Mouse (Mus musculus) monocyte, adult 5-6 weeks (primary cell): ENCODE results near the gene Zswim1. TPM values are rescaled to one million over a fixed set of nuclear protein-coding genes. Genes with fewer than 3 reads are reported as not detected.
"Not testable (repeated sequence)": the region's sequence is repeated elsewhere in the genome, so short reads cannot be mapped to it uniquely, and the experiment has no call there.

Experiments
- ATAC-seq: fragments of 153-309, 156-312 bp; replicated peaks from 2 replicates; pipeline ENCODE4 v1.8.0; 2017; ENCODE audit warnings: mild to moderate bottlenecking; ENCODE audit not compliant: low TSS enrichment, insufficient number of reproducible peaks, severe bottlenecking, poor library complexity, low FRiP score
- total RNA-seq: library from RNA; stranded (forward); fragments of 200-1000, 200-491, 200-594 nt; gene quantifications from 3 replicates; pipeline ENCODE4 v1.2.3, GENCODE M21; 2017

Gene Zswim1
- total RNA-seq, 1 experiment from 2014 or later, result 0.67 TPM

DNA sequence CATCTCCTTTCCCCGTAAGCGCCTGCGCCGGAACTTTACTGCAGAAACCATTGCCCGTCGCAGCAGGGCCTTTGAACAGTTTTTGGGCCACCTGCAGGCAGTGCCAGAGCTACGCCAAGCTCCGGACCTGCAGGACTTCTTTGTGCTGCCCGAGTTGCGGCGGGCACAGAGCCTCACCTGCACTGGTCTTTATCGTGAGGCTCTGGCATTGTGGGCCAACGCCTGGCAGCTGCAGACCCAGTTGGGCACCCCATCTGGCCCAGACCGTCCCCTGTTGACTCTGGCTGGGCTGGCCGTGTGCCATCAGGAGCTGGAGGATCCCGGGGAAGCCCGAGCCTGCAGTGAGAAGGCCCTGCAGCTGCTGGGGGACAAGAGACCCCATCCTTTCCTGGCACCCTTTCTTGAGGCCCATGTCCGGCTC lies 30.6 kb upstream of the Zswim1 start:
- no peak for ATAC-seq

DNA sequence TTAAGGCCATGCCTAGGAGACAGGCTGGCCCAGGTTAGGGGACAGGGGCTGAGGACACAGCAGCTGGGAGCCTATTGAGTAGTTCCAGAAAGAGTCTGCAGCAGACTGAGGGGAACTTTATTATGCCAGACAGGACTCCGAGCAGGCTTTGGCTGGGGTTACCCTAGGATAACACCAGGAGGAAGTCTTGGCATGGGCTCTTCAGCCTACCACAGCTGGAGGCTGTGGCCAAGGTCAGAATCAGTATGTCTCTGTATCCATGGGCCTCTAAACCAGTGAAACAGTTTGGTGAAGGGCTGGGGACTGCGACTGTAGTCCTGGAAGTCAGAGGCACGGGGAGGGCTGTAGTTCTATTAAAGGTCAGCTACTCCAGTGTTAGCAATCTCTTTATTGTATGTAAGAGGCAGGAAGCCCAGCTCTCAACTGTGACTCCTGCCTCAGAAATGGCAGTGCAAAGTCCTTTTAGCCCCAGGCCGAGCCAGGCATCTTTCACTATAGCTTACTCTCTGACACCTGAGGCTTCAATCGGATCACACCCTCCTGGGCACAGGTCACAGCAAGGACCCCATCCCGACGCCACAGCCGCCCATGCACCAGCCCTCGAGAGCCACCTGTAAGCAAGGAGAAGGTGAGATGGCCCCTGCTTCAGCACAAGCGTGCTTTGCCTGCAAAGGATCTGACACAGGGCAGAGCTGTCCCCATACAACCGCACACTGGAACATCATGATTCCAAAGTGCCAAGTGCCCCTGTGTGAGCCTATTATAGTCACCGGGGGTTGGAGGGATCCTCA lies 29.9 kb upstream of the Zswim1 start:
- no peak for ATAC-seq

DNA sequence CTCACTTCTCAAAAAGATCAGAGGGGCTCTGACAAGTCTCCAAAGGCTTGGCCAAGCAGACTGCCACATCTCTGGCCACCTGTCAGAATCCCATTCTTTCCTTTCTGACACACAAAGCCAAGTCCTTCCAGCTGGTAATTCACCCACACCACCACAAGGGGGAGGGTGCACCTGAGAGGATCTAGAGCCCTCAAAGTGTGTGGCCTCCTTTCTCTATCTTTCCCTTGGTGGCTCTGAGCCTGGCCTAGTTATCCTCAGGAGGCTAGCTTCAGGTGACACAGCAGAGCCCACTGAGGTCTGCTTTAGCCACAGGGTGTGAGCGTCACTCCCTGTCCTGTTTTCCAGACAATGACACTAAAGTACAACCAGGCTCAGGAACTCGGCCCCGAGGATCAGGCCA lies 29.2 kb upstream of the Zswim1 start:
- ATAC-seq, result no peak

DNA sequence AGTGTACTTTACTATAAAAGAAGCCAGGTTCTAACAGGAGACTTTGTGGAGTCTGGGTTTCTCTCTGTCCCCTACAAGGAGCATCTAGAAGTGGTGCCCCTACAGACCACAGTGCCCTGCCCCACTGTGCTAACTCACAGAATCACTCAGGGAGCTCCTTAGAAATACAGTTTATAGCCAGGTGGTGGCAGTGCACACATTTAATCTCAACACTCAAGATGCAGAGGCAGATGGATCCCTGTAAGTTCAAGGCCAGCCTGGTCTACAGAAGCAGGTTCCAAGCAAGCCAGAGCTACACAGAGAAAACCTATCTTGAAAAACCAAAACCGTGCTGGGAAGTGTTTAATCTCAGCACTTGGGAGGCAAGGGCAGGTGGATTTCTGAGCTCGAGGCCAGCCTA lies 28.7 kb upstream of the Zswim1 start:
- no peak for ATAC-seq

DNA sequence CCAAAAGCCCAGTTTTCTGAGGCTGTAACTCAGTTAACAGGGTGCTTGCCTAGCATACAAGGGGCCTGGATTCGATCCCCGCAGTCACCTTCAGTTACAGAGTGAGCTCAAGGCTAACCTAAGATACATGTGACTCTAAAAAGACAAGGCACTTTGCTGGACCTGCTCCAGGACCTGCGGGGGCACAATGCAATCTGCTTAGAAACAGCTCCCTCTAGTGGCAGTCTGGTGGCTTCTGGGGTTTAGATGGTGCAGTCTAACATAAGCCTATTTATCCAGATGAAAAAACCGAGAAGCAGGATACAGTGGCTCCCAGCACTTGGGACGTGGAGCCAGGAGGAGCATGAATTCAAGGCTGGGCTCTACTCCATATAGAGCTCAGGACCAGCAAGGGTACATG lies 28.2 kb upstream of the Zswim1 start:
- ATAC-seq, result peak; percentile 58

DNA sequence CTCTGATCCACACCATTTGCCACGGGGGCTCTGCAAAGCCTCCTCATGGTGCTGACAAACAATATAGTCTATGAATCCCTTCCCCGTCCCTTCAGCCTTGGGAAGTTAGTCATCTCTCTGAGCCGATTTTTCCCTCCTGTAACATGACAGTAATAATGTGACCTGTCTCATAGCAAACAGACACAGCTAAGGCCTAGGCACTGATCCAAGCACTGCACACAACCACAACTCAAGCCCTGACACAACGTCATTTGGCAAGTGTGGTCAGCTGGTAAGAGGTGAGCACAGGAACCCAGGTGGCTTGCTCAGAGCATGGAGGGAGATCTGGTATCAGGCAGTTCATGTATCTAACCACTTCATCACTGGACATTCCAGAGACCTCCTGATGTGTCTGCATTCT lies 26.6 kb upstream of the Zswim1 start:
- ATAC-seq, result no peak

DNA sequence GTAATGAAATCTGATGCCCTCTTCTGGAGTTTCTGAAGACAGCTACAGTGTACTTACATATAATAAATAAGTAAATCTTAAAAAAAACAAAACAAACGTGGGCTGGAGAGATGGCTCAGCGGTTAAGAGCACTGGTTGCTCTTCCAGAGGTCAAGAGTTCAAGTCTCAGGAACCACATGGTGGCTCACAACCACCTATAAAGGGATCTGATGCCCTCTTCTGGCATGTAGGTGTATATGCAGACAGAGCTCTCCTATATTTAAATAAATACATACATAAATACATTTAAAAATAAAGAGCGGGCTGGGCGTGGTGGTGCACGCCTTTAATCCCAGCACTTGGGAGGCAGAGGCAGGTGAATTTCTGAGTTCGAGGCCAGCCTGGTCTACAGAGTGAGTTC lies 23.9 kb upstream of the Zswim1 start:
- ATAC-seq, result not testable (repeated sequence)

DNA sequence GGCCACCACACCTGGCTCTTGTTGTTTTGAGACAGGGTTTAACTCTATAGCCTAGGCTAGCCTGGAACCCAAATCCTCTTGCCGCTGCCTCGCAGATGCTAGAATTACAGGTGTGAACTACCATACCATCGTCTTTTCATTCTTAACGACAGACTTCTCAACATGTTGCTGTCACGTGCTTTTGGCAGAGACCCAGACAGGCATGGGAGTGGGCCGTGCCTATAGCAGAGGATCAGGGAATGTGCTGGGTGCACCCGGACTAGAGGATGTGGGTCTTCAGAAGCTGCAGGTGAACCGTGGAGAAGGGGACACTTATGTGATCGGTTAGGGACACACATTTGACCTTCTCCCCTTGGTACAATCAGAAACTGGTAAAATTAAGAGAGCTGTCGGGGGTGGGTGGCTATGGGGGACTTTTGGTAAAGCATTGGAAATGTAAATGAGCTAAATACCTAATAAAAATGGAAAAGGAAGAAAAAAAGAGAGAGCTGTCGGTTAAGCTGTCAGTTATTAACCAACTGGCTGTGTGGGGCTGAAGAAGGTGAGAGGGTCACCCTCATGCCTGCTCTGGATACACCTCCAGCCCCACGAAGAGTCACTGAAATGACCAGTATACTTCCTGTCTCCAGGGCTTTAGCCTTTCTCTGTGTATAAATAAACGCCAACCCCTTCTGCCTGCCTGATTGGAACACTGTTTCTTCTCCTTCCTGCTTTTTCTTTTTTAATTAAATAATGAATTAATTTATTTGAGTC lies 22.1 kb upstream of the Zswim1 start:
- no peak for ATAC-seq

DNA sequence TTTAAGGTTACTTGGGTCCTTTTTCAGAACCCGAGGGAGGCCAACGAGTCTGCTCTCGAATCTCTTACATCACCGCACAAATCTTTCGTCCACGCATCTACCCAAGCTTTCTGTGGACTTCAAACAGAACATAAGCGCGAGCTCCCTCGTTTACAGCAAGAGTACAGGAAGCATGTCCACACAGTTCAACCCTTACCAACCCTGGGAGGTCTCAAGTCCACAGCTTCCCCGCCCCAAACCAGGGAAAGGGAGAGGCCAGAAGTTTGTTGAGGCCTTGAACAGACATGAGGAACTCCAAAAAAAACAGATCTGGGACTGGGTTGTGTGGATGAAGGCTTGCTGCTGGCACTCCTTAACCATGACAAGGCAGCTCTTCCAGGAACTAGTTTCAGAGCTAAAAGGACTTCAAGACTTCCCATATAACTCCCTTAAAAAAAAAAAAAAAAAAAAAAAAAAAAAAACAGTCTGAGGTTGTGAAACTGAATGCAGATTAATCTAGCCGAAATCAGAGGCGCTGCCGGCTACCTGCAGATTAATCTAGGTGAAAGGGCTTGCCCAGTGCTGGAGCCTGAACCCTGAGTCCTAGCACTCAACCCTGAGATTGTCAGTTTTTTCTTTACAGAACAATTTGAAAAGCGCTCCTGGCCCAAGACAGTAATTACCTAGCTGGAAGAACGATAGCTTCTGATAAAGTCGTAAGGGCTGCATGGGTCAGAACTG lies 19.1 kb upstream of the Zswim1 start:
- no peak for ATAC-seq

DNA sequence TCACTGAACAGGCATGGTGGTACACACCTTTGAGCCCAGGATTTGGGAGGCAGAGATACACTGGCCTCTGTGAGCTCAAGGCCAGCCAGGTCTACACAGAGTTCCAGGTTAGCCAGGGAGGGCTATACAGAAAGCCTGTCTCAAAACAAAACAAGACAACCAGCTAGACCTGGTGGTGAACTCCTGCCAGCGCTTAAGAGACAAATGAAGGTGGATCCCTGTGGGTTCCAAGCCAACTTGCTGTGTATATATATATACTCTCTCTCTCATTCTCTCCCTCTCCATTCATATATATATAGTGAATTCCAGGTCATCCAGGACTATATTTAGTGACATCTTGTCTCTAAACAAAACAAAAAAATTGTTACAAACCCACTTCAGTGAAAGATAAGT lies 18.6 kb upstream of the Zswim1 start:
- ATAC-seq, result no peak

DNA sequence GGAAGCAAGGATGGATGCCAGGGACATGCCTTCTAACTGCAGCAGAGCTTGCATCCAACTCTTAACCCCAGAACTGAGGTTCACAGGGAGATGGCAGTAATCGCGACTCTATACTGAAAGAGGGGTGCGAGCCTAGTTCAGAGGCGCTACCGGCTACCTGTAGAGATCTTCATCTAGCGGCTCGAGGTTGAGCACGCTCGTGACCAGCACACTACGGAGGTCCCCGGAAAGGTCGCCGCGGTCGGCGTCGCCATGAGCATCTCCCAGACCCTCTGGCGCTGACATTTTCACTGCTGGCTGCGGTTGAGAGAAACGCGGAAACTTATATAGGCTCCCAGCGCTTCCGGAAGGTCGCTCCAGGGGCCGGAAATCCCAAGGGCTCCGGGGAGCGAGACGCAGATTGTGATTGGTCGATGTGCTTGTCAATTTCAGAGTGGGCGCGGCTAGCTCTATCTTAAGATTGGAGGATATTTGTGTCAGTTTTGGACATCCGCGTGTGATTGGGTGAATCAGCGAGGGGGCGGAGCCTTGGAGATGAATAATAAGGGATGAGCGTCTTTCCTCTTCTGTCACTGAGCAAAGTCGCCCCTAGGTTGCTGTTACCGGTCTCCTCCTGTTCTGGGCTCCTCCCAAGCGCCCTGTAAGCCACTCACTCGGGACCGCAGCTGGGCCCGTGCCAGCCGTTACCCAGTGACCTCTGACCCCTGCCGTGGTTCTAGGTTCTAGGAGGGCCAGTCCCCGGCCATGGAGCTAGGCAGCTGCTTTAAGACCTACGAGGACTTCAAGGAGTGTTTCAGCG lies 17.8 kb upstream of the Zswim1 start, which contains the start of the genes Acot8 and Zswim3:
Gene Acot8 (minus strand): TSS at position 350 of the 799 bp plus-strand sequence.
Gene Zswim3 (plus strand): TSS at position 566 of the 799 bp plus-strand sequence.
- ATAC-seq, result peak; percentile 96

DNA sequence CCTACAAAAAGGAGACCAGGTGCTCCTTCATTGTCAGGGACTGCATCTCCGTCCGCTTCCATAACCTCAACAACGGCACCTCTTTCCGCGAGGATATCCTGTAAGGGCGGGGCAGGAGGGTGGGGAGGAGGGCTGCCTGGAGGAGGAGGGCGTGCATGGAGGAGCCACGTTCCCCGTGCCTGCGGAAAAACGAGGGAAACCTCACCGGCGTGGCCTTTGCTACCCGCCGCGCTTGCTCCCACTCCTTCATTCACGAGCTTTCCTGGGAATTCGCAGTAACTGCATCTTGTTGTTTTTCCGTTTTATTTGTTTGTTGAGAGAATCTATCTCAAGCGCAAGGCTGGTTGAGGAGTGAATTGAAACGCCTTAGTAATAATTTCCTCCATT lies 17.2 kb upstream of the Zswim1 start:
- 0 out of 2 replicates have a peak, but pooled peaks have one; percentile 2 for ATAC-seq

DNA sequence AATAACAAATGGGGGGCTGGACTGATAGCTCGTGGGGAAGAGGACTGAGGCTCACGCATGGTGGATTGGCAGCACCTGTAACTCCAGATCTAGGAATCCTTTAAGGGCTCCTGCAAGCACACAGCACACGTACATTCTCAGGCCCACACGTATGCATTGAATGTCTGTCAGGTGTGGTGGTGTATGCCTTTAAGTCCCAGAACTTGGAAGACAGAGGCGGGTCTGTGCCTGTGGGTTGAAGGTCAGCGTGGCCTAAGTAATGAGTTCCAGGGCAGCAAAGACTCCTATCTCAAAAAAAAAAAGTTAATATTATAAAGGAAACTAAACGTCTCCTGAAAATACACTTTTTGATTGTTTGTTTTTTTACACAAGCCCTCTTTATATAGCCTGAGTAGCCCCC lies 15.9 kb upstream of the Zswim1 start:
- ATAC-seq, result no peak

DNA sequence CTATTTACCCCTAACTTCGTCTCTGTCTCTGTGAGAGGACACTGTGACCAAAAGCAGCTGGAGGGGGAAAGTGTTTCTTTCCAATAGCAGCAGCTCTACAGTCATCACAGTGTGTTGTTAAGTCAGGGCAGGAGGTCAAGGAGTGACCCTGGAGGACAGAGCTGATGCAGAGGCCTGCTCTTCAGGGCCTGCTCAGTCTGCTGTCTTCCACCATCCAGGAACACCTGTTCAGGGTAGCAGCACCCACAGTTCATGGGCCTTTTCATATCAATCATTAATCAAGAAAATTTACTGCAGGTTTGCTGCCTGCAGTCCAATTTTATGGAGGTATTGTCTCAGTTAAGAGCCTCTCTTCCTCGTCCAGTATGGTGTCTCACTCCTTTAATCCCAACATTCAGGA lies 8.9 kb upstream of the Zswim1 start:
- no peak for ATAC-seq

DNA sequence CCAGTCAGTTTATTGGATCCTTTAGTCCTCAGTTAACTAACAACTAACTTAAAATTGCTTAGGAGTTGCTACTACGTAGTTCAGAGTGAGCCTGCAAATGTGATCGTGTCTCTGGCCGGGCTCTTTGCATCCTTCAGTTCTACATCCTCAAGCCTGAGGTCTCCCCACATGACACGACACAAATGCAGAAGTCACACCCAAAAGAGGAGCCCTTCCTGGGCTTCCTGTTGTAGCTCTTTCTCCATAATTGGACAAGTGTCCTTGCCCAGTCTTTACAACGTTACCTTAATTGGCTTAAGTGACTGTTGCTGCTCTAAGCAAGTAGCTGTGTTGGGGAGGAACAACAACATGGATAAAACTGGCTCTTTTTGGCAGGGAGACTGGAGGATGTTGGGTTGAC lies 7.1 kb upstream of the Zswim1 start:
- peak; percentile 81 for ATAC-seq

DNA sequence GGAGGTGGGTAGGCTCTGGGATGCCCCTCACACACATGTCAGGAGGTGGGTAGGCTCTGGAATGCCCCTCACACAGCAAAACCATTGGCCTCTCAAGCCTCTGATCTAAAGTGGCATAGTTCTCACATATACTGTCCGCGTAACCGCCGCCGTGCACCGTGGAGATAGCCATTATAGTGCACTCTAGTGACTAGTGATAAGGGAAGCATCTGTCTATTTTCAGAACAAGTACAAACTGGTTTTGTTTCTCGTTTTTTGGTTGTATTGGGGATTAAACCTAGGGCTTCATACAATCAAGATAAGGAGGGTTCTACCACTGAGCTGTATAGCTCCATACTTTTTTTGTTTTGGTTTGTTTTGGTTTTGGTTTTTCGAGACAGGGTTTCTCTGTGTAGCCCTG lies 6.7 kb upstream of the Zswim1 start:
- no peak for ATAC-seq

DNA sequence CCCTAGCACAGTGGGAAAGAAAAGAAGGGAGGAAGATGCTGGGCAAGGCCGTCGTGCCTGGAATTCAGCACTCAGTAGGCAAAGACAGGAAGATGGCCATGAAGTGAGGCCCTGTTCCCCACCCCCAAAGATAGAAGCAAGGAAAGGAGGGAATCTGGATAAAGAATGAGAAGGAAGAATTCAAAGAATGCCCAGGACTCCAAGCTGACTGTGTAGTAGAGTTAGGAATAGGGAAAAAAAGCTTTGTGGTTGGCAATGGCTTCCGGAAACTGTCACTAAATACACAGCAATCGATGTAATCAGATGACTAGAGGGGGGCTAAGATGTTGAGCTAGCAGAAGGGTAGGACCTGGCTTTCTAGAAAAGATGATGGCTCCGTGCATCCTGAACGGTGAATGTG lies 5.3 kb upstream of the Zswim1 start:
- no peak for ATAC-seq

DNA sequence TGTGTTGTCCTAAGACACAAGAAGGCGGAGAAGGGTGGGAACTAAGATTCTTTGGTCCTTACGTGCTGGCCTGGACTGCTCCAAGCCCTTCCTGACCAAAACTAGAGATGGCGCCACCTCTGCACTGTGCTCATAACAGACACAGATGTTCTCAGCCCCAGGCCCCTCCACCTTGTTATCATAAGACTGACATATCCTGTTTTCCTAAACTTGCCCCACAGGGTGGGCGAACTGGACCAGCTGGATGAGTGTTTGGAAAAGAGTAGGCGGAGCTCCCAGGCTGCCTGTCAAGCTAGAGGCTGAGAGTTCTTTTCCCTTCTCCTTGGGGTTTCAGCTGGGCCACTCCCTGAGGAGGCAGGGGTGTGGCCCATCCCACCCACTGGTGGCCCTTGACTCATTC lies 4.8 kb upstream of the Zswim1 start:
- no peak for ATAC-seq

DNA sequence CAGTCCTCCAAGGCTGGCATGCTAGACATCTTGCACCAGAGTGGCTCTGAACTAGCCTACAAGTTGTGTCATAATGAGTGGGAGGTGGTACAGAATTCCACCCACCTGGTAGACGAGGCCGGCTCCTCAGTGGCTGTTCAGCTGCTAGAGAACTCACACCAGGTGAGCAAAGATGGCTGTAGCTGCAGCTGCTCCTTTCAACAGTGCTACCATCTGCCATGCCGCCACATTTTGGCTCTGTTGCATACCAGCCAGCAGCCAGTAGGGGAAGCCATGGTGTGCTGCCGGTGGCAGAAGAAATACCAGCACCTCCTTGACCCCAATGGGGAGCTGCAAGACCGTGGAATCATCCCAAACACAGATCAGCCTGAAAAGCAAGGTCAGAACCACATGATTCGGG lies 1.4 kb upstream of the Zswim1 start:
- ATAC-seq, result no peak
